Mouse (Mus musculus) bone marrow macrophage, adult 2 months (primary cell): Measurements from ENCODE around the gene Plpp2. TPM values are rescaled to one million over a fixed set of nuclear protein-coding genes. Genes with fewer than 3 reads are reported as not detected.

ENCODE experiments used
- H3K27ac ChIP-seq: 2 replicates; pipeline ENCODE4 v1.5.1; 2012; ENCODE audit warnings: low read depth, low read length; ENCODE audit not compliant: insufficient read depth
- H3K4me1 ChIP-seq: 2 replicates; pipeline ENCODE4 v1.6.1; 2012; ENCODE audit warnings: low read length; ENCODE audit not compliant: control insufficient read depth, insufficient read depth
- H3K4me3 ChIP-seq: 2 replicates; pipeline ENCODE4 v1.5.1; 2012; ENCODE audit warnings: mild to moderate bottlenecking, low read length, moderate library complexity; ENCODE audit not compliant: insufficient read depth
- CTCF ChIP-seq: IDR thresholded peaks from 2 replicates; pipeline ENCODE4 v1.5.1; 2012; ENCODE audit warnings: low read depth, mild to moderate bottlenecking, low read length, moderate library complexity
- POLR2A ChIP-seq: IDR thresholded peaks from 2 replicates; pipeline ENCODE4 v1.6.1; 2012; ENCODE audit warnings: mild to moderate bottlenecking, low read depth, low read length, borderline replicate concordance
- polyA plus RNA-seq: library from polyadenylated mRNA; stranded (reverse); fragments of >200 nt; gene quantifications from 2 replicates; pipeline ENCODE4 v1.2.4, GENCODE M21; 2012; ENCODE audit not compliant: missing spikeins, insufficient read depth, insufficient read length

Plpp2 gene
- polyA plus RNA-seq, 1 experiment: 16.9 TPM

- Histone ChIP-seq H3K27ac (no peak overlapping the region), H3K4me1 (no peaks in the 10 kb centered on the region), H3K4me3 (no peak overlapping the region)
- TF ChIP-seq POLR2A (no peak), CTCF (no peak)
Measured at GRCm38 (mm10) chr10:79573611-79574010, 40.0 kb upstream of the Plpp2 start.

DNA sequence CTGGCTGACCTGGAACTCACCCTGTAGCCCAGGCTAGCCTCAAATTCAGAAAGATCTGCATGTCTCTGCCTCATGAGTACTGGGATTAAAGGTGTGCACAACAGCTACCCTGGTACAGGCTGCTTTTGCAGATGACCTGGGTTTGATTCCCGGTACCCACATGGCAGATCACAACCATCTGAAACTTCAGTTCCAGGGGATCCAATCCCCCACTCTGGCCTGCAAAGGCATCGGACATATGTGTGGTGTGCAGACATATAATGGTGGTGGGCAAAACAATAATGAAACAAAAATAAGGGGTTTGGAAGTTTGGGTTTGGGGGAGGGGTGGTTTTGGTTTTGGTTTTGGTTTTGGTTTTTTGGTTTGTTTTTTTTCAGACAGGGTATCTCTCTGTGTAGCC, 37.7 kb upstream of the Plpp2 start:
- H3K4me1 ChIP-seq: no peaks in the 10 kb centered on the region
- no peak overlapping the region for H3K4me3 ChIP-seq
- no peak for TF ChIP-seq POLR2A
- TF ChIP-seq CTCF: no peak
- H3K27ac ChIP-seq: no peak overlapping the region

DNA sequence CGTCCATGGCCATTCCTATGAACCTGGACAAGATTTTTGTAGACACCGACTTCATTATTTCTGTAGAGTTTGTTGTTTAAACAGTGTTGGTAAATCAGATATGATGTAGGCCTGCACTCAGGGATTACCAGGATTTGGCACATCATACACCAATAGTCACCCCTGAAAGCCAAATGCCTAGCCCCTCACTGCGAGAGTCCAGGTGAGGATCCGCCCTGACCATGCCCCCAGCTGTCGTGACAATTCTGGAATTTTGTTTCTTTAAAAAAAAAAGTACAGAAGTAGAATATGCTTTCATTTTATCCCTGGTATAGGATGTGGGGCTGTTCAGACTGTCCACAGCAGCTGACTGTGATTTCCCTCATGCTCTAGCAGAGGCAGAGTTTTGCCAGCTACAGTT, 36.3 kb upstream of the Plpp2 start:
- no peak for TF ChIP-seq POLR2A
- TF ChIP-seq CTCF: no peak
- Histone ChIP-seq H3K4me3 (no peak overlapping the region), H3K4me1 (no peaks in the 10 kb centered on the region), H3K27ac (no peak overlapping the region)

DNA sequence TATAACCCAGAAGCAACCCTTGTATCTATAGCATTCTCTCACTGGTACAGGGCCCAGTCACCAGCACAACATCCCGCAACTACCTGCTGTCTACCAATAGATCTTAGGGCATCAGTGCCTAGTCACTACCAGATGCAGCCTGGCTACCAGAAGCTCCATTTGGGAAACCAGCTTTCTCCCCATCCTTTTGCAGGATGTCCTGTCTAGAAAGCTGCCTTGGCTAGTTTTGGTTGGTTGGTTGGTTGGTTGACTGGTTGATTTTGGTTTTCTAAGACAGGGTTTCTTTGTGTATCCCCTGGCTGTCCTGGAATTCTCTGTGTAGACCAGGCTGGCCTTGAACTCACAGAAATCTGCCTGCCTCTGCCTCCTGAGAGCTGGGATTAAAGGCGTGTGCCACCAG, 26.1 kb upstream of the Plpp2 start:
- Histone ChIP-seq H3K4me1 (peaks cover 6% of the 10 kb centered on the region), H3K4me3 (no peak overlapping the region), H3K27ac (no peak overlapping the region)
- TF ChIP-seq CTCF (no peak), POLR2A (no peak)

- Histone ChIP-seq H3K27ac (no peak overlapping the region), H3K4me1 (peaks cover 20% of the 10 kb centered on the region), H3K4me3 (no peak overlapping the region)
- TF ChIP-seq CTCF (no peak), POLR2A (no peak)
Measured at GRCm38 (mm10) chr10:79557496-79557895, 23.9 kb upstream of the Plpp2 start.

DNA sequence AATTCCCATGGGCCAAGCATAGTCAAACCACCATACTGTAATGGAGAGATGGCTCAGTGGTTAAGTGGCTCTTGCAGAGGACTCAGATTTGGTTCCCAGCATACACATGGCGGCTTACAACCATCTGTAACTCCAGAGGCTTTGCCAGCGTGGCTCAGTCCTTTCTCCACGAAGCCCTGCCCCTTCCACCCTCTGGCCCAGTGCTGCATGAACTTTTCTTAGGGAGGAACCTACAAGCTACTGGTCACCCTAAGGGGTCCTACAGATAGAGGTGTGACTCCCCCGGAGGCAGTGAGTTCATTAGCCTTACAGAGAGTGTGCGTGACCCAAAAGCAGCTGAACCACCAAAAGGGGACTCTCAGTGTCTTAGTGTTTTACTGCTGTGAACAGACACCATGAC, 23.4 kb upstream of the Plpp2 start:
- H3K27ac ChIP-seq: no peak overlapping the region

DNA sequence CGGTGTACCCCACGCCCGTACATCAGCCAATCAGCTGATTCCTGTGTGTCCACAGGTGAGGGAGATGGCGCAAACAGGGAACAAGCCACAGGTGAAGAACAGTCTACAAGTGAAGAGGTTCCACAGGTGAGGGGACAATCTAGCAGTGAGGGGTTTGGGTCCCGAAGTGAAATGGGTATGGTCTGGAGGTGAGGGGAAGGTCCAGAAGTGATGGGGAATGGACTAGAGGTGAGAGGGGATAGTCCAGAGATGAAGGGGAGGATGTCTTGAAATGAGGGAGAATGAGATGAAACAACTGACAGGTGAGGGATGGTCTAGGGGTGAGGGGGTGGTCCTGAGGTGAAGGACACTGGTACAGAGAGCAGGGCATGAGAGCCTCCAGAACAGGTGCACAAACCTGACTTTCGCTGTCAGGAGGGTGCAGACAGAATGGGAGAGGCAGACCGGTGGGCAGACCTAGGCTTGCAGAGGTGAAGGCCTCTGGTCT, 21.7 kb upstream of the Plpp2 start:
- TF ChIP-seq CTCF (no peak), POLR2A (no peak)
- Histone ChIP-seq H3K4me3 (peak overlapping the region; percentile 93), H3K4me1 (peaks cover 25% of the 10 kb centered on the region), H3K27ac (no peak overlapping the region)

More for the DNA sequence above, 23.4 kb upstream of the Plpp2 start:
- H3K4me1 ChIP-seq: peaks cover 26% of the 10 kb centered on the region
- no peak overlapping the region for H3K4me3 ChIP-seq
- TF ChIP-seq POLR2A (no peak), CTCF (no peak)

GRCm38 (mm10) chr10:79554330-79555237, 21.0 kb upstream of the Plpp2 start, which contains the start of gene Mier2:
Gene Mier2 (minus strand): TSS chr10:79555199.
- H3K4me3 ChIP-seq: peak within 1 kb of the TSS; percentile 93
- peaks cover 25% of the 10 kb centered on the region for H3K4me1 ChIP-seq
- H3K27ac ChIP-seq: 0 out of 2 replicates have a peak within 1 kb of the TSS, but pooled peaks have one; percentile 6
- TF ChIP-seq CTCF (no peak), POLR2A (no peak)

- no peak overlapping the region for H3K27ac ChIP-seq
- no peak for TF ChIP-seq CTCF
- no peak for TF ChIP-seq POLR2A
- peak overlapping the region; percentile 93 for H3K4me3 ChIP-seq
- peaks cover 30% of the 10 kb centered on the region for H3K4me1 ChIP-seq
Measured at GRCm38 (mm10) chr10:79553691-79554090, 20.1 kb upstream of the Plpp2 start.

- Histone ChIP-seq H3K27ac (no peak overlapping the region), H3K4me1 (peaks cover 34% of the 10 kb centered on the region), H3K4me3 (no peak overlapping the region)
- TF ChIP-seq CTCF (no peak), POLR2A (no peak)
Measured at GRCm38 (mm10) chr10:79553176-79553575, 19.6 kb upstream of the Plpp2 start.
